Mouse (Mus musculus): ENCODE measurements around the gene Myzap. TPM values are rescaled to one million over a fixed set of nuclear protein-coding genes. Genes with fewer than 3 reads are reported as not detected.

The Myzap gene
- polyA plus RNA-seq, 1 experiment, result 4.1 TPM

- Histone ChIP-seq H3K27me3 (replicated peaks; ENCODE audit: control insufficient read depth, insufficient read depth, low read length) (no peaks in the 10 kb centered on the region), H3K4me3 (ENCODE audit: insufficient read depth, low read depth, low read length) (no peak overlapping the region), H3K4me1 (ENCODE audit: control insufficient read depth, insufficient read depth, low read length) (no peaks in the 10 kb centered on the region), H3K36me3 (ENCODE audit: control insufficient read depth, insufficient read depth, low read length) (peaks cover 21% of the 10 kb centered on the region), H3K27ac (ENCODE audit: insufficient read depth, low read depth, low read length) (no peak overlapping the region)
- 100% methylated on average over 4 of the region's 4 CpGs for WGBS
- TF ChIP-seq POLR2A (IDR thresholded peaks at IDR 0.05; ENCODE audit: low read depth, low read length) (no peak), CTCF (conservative IDR thresholded peaks at IDR 0.05; ENCODE audit: insufficient read depth, insufficient read length, low read depth, low read length) (no peak)
- no peak for DNase-seq
These were observed 116.6 kb downstream of the Myzap start for GRCm38 (mm10) chr9:71475536-71475935.

DNA sequence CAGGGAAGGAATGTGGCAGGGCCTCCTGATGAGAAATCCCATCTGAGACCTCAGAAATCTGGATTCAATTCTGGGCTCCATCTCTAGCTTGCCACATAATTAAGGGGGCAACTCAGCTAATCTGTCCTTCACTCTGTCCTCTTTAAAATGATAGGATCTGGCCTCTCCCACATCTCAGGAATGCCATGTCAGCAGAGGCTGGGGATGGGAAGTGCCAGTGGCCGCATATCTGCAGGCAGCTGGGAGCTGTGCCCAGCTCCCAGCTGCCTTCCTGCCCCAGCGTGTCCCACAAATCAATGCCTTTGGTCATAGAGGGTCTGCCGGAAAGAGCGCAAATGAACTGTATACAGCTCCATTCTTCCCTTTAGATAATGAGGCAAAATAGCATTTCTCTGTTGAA is 124.7 kb downstream of the Myzap start:
- H3K36me3 ChIP-seq (ENCODE audit: control insufficient read depth, insufficient read depth, low read length), result no peaks in the 10 kb centered on the region
- WGBS, result 51% methylated on average over 4 of the region's 4 CpGs
- no peak overlapping the region for H3K4me3 ChIP-seq (ENCODE audit: insufficient read depth, low read depth, low read length)
- no peaks in the 10 kb centered on the region for H3K4me1 ChIP-seq (ENCODE audit: control insufficient read depth, insufficient read depth, low read length)
- TF ChIP-seq CTCF (conservative IDR thresholded peaks at IDR 0.05; ENCODE audit: insufficient read depth, insufficient read length, low read depth, low read length), result no peak
- no peak for TF ChIP-seq POLR2A (IDR thresholded peaks at IDR 0.05; ENCODE audit: low read depth, low read length)
- DNase-seq, result no peak
- no peaks in the 10 kb centered on the region for H3K27me3 ChIP-seq (replicated peaks; ENCODE audit: control insufficient read depth, insufficient read depth, low read length)
- H3K27ac ChIP-seq (ENCODE audit: insufficient read depth, low read depth, low read length), result no peak overlapping the region

DNA sequence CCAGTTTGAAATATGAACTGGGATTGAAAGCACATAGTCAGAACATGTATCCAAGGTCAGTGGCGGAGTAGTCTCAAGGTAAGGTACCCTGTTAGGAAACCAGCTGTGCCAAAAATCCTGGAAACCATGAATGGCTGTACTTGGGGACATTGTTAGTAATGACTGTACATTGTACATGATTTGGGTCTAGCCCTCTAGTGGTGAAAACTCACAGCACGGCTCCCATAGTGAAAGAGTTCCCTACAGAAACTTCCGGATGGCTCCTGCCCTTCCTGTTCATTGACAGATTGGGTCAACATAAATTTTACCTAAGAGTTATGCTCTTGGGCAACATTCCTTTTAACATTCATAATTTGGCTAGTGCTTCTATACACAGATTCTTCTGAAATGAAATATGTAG is 126.0 kb downstream of the Myzap start:
- DNase-seq, result peak; percentile 46
- H3K27me3 ChIP-seq (replicated peaks; ENCODE audit: control insufficient read depth, insufficient read depth, low read length), result no peaks in the 10 kb centered on the region
- no peaks in the 10 kb centered on the region for H3K36me3 ChIP-seq (ENCODE audit: control insufficient read depth, insufficient read depth, low read length)
- no peaks in the 10 kb centered on the region for H3K4me1 ChIP-seq (ENCODE audit: control insufficient read depth, insufficient read depth, low read length)
- H3K27ac ChIP-seq (ENCODE audit: insufficient read depth, low read depth, low read length), result no peak overlapping the region
- no peak overlapping the region for H3K4me3 ChIP-seq (ENCODE audit: insufficient read depth, low read depth, low read length)
- 61% methylated on average over 3 of the region's 3 CpGs for WGBS
- TF ChIP-seq CTCF (conservative IDR thresholded peaks at IDR 0.05; ENCODE audit: insufficient read depth, insufficient read length, low read depth, low read length), result 0 out of 2 replicates have a peak, but pooled peaks have one; percentile 27
- no peak for TF ChIP-seq POLR2A (IDR thresholded peaks at IDR 0.05; ENCODE audit: low read depth, low read length)

GRCm38 (mm10) chr9:71463072-71463667 is 129.0 kb downstream of the Myzap start:
- TF ChIP-seq CTCF (conservative IDR thresholded peaks at IDR 0.05; ENCODE audit: insufficient read depth, insufficient read length, low read depth, low read length), result no peak
- TF ChIP-seq POLR2A (IDR thresholded peaks at IDR 0.05; ENCODE audit: low read depth, low read length), result no peak
- no peaks in the 10 kb centered on the region for H3K27me3 ChIP-seq (replicated peaks; ENCODE audit: control insufficient read depth, insufficient read depth, low read length)

DNA sequence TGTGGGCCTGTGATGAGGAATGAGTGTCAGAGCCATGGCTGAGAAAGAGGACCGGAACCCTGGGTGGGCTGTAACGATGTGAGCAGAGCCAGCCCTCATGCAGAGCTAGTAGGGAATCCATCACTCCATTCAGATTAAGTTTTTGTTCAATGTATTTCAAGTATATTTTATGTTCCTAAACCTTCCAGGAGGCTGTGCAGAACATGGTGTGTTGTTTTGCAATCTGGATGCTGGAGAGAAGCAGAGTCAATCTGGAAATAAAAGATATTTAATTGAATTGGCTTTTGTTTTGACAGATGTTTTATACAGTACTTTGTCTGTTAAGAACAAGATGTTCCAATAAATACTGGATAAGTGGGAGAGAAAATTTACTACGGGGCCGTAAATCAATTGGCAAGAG is 135.4 kb downstream of the Myzap start:
- 72% methylated on average over 4 of the region's 4 CpGs for WGBS

More at GRCm38 (mm10) chr9:71463072-71463667, 129.0 kb downstream of the Myzap start:
- Histone ChIP-seq H3K36me3 (ENCODE audit: control insufficient read depth, insufficient read depth, low read length) (no peaks in the 10 kb centered on the region), H3K27ac (ENCODE audit: insufficient read depth, low read depth, low read length) (no peak overlapping the region), H3K4me1 (ENCODE audit: control insufficient read depth, insufficient read depth, low read length) (no peaks in the 10 kb centered on the region), H3K4me3 (ENCODE audit: insufficient read depth, low read depth, low read length) (no peak overlapping the region)
- DNase-seq, result no peak
- 69% methylated on average over 13 of the region's 13 CpGs for WGBS

More for the DNA sequence above, 135.4 kb downstream of the Myzap start:
- Histone ChIP-seq H3K4me3 (ENCODE audit: insufficient read depth, low read depth, low read length) (no peak overlapping the region), H3K4me1 (ENCODE audit: control insufficient read depth, insufficient read depth, low read length) (no peaks in the 10 kb centered on the region), H3K36me3 (ENCODE audit: control insufficient read depth, insufficient read depth, low read length) (no peaks in the 10 kb centered on the region), H3K27ac (ENCODE audit: insufficient read depth, low read depth, low read length) (no peak overlapping the region), H3K27me3 (replicated peaks; ENCODE audit: control insufficient read depth, insufficient read depth, low read length) (no peaks in the 10 kb centered on the region)
- TF ChIP-seq CTCF (conservative IDR thresholded peaks at IDR 0.05; ENCODE audit: insufficient read depth, insufficient read length, low read depth, low read length), result no peak
- no peak for TF ChIP-seq POLR2A (IDR thresholded peaks at IDR 0.05; ENCODE audit: low read depth, low read length)
- DNase-seq, result peak; percentile 25

Other genes starting within 250 kb of the Myzap start
- 260 and 520 TPM in 2 replicates for gene Polr2m, start 106.4 kb downstream of the Myzap start, polyA plus RNA-seq (2012; rRNA removed)
- gene Cgnl1, start 179.2 kb upstream of the Myzap start, polyA plus RNA-seq (2012; rRNA removed), result 86.3 and 105 TPM in 2 replicates